Mouse (Mus musculus) heart, adult 2 months (tissue): ENCODE data around the gene Xk.

Experiments used
- CTCF ChIP-seq: fragments of 200-600 bp; IDR thresholded peaks from 2 replicates; pipeline ENCODE4 v1.8.1; 2022; ENCODE audit warnings: antibody characterized with exemption, mild to moderate bottlenecking, moderate library complexity
- POLR2A ChIP-seq: fragments of 200-500 bp; IDR thresholded peaks from 2 replicates; pipeline ENCODE4 v1.6.1; 2011; ENCODE audit warnings: mild to moderate bottlenecking, low read depth, low read length, control low read depth; ENCODE audit not compliant: insufficient read depth

DNA sequence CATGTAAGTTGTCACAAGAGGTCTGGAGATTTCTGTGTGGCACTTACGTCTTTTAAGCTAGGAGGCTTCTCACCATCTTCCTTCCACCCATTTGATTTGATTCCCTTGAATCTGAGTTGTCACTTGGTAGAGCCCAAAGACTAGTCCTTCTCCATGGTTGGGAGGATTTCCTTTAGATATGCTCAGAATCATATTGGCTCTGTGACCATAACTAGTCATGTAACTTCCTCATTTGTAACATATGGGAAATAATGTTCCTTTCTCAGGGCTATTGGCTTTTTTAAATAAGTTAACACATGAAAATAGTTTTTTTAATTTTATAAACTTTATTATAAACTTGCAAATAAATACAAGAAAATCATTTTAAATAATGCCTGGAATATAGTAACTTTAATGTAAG, 13.3 kb upstream of the Xk start:
- TF ChIP-seq CTCF (no peak), POLR2A (no peak)
